Mouse (Mus musculus) stomach, embryonic 16.5 days (tissue): ENCODE measurements around the gene Lmod2. TPM values are rescaled to one million over a fixed set of nuclear protein-coding genes. Genes with fewer than 3 reads are reported as not detected.

Source experiments
- ATAC-seq: fragments of 200-750 bp; cut with Nextera tagmentation; 2 replicates; pipeline ENCODE4 v1.8.0; 2017; ENCODE audit warnings: moderate number of reproducible peaks, moderate TSS enrichment; ENCODE audit not compliant: insufficient read depth, low FRiP score
- H3K27ac ChIP-seq: fragments of 300-500 bp; sonication (generic); 2 replicates; pipeline ENCODE4 v1.5.1; 2014; ENCODE audit warnings: low read length
- H3K27me3 ChIP-seq: fragments of 300-500 bp; sonication (generic); 2 replicates; pipeline ENCODE4 v1.6.1; 2014; ENCODE audit warnings: low read length, control low read depth, mixed read lengths; ENCODE audit not compliant: control insufficient read depth, insufficient read depth
- H3K36me3 ChIP-seq: fragments of 300-500 bp; sonication (generic); 2 replicates; pipeline ENCODE4 v1.6.1; 2014; ENCODE audit warnings: low read length; ENCODE audit not compliant: control insufficient read depth, insufficient read depth
- H3K4me1 ChIP-seq: fragments of 300-500 bp; sonication (generic); 2 replicates; pipeline ENCODE4 v1.6.1; 2014; ENCODE audit warnings: low read length, control low read depth, mixed read lengths; ENCODE audit not compliant: control insufficient read depth, insufficient read depth
- H3K4me2 ChIP-seq: fragments of 300-500 bp; sonication (generic); 2 replicates; pipeline ENCODE4 v1.6.1; 2014; ENCODE audit warnings: low read depth, low read length, mixed read lengths
- H3K4me3 ChIP-seq: fragments of 300-500 bp; sonication (generic); replicated peaks from 2 replicates; pipeline ENCODE4 v1.5.1; 2014; ENCODE audit warnings: mild to moderate bottlenecking, low read length
- H3K9ac ChIP-seq: fragments of 300-500 bp; sonication (generic); 2 replicates; pipeline ENCODE4 v1.6.1; 2014; ENCODE audit warnings: low read length
- H3K9me3 ChIP-seq: fragments of 300-500 bp; sonication (generic); replicated peaks from 2 replicates; pipeline ENCODE4 v1.6.1; 2016; ENCODE audit warnings: low read length, control low read depth; ENCODE audit not compliant: control insufficient read depth
- WGBS: fragments of 180-500 bp; shearing (Covaris S2); extraction: QIAGEN DNeasy Blood & Tissue Kit; methylation state at CpG from one replicate; pipeline ENCODE4 v1.1.7; 2014; 5-methylcytosine and 5-hydroxymethylcytosine counted together
- polyA plus RNA-seq: library from polyadenylated mRNA; unstranded; fragments of >200 nt; fragmentation: Nextera tagmentation; extraction: Ambion mirVana; gene quantifications from 2 replicates; pipeline ENCODE4 v1.2.1, GENCODE M21; 2015

Lmod2 gene
- polyA plus RNA-seq, 1 experiment from 2014 or later: 1.9 TPM

GRCm38 (mm10) chr6:24642161-24642560, 44.6 kb downstream of the Lmod2 start:
- no peak for ATAC-seq
- Histone ChIP-seq H3K27ac (no peak overlapping the region), H3K9ac (no peak overlapping the region), H3K4me2 (no peak overlapping the region), H3K36me3 (no peaks in the 10 kb centered on the region), H3K27me3 (no peaks in the 10 kb centered on the region), H3K9me3 (no peaks in the 10 kb centered on the region), H3K4me3 (no peak overlapping the region), H3K4me1 (no peaks in the 10 kb centered on the region)
- WGBS: 91% methylated on average over 2 of the region's 2 CpGs

- no peaks in the 10 kb centered on the region for H3K4me1 ChIP-seq
- no peak overlapping the region for H3K4me3 ChIP-seq
- ATAC-seq: no peak
- no peak overlapping the region for H3K4me2 ChIP-seq
- H3K36me3 ChIP-seq: no peaks in the 10 kb centered on the region
- H3K27ac ChIP-seq: no peak overlapping the region
- no peaks in the 10 kb centered on the region for H3K9me3 ChIP-seq
- WGBS: 90% methylated on average over 3 of the region's 3 CpGs
- H3K27me3 ChIP-seq: no peaks in the 10 kb centered on the region
- no peak overlapping the region for H3K9ac ChIP-seq
These were observed 45.4 kb downstream of the Lmod2 start for GRCm38 (mm10) chr6:24642960-24643359.

- no peak overlapping the region for H3K9ac ChIP-seq
- no peak overlapping the region for H3K4me3 ChIP-seq
- 89% methylated on average over 6 of the region's 6 CpGs for WGBS
- H3K9me3 ChIP-seq: no peaks in the 10 kb centered on the region
- H3K4me1 ChIP-seq: peaks cover under 1% of the 10 kb centered on the region
- H3K27me3 ChIP-seq: no peaks in the 10 kb centered on the region
- H3K36me3 ChIP-seq: no peaks in the 10 kb centered on the region
- no peak overlapping the region for H3K4me2 ChIP-seq
- no peak overlapping the region for H3K27ac ChIP-seq
- ATAC-seq: no peak
These were observed 47.9 kb downstream of the Lmod2 start for GRCm38 (mm10) chr6:24645346-24646053.

- H3K4me3 ChIP-seq: no peak overlapping the region
- no peaks in the 10 kb centered on the region for H3K27me3 ChIP-seq
- ATAC-seq: no peak
- no peak overlapping the region for H3K4me2 ChIP-seq
- no peaks in the 10 kb centered on the region for H3K9me3 ChIP-seq
- H3K27ac ChIP-seq: no peak overlapping the region
- peaks cover 5% of the 10 kb centered on the region for H3K4me1 ChIP-seq
- H3K9ac ChIP-seq: no peak overlapping the region
- no peaks in the 10 kb centered on the region for H3K36me3 ChIP-seq
- 72% methylated on average over 4 of the region's 4 CpGs for WGBS
These were observed 49.6 kb downstream of the Lmod2 start for GRCm38 (mm10) chr6:24647103-24647691.

- ATAC-seq: no peak
- Histone ChIP-seq H3K4me1 (peaks cover 5% of the 10 kb centered on the region), H3K9me3 (no peaks in the 10 kb centered on the region), H3K9ac (no peak overlapping the region), H3K27ac (no peak overlapping the region), H3K4me3 (no peak overlapping the region), H3K27me3 (no peaks in the 10 kb centered on the region), H3K36me3 (no peaks in the 10 kb centered on the region), H3K4me2 (no peak overlapping the region)
- 77% methylated on average over 4 of the region's 4 CpGs for WGBS
These were observed 50.8 kb downstream of the Lmod2 start for GRCm38 (mm10) chr6:24648403-24648802.

GRCm38 (mm10) chr6:24650719-24651118, 53.2 kb downstream of the Lmod2 start:
- Histone ChIP-seq H3K4me3 (no peak overlapping the region), H3K9ac (no peak overlapping the region), H3K9me3 (no peaks in the 10 kb centered on the region; the same call in 1 of the 2 replicates), H3K27ac (no peak overlapping the region), H3K4me2 (no peak overlapping the region), H3K27me3 (no peaks in the 10 kb centered on the region), H3K36me3 (no peaks in the 10 kb centered on the region; the same call in 1 of the 2 replicates), H3K4me1 (peaks cover 5% of the 10 kb centered on the region)
- WGBS: 52% methylated on average over 3 of the region's 3 CpGs
- ATAC-seq: 0 out of 2 replicates have a peak, but pooled peaks have one; percentile 21

- peaks cover 10% of the 10 kb centered on the region for H3K4me1 ChIP-seq
These were observed 54.0 kb downstream of the Lmod2 start for GRCm38 (mm10) chr6:24651538-24651937.

More at GRCm38 (mm10) chr6:24651538-24651937, 54.0 kb downstream of the Lmod2 start:
- Histone ChIP-seq H3K4me2 (no peak overlapping the region), H3K4me3 (no peak overlapping the region), H3K27ac (no peak overlapping the region), H3K36me3 (no peaks in the 10 kb centered on the region; the same call in 1 of the 2 replicates), H3K27me3 (no peaks in the 10 kb centered on the region), H3K9me3 (no peaks in the 10 kb centered on the region; the same call in 1 of the 2 replicates), H3K9ac (no peak overlapping the region)
- WGBS: 66% methylated on average over 7 of the region's 7 CpGs
- ATAC-seq: no peak

Other genes with a start within 250 kb of the Lmod2 start
- gene Iqub, start 82.7 kb upstream of the Lmod2 start, polyA plus RNA-seq: 0.06 TPM in 1 of 2 replicates, not detected in the other
- 320 and 383 TPM in 2 replicates for gene Ndufa5, start 69.7 kb upstream of the Lmod2 start, polyA plus RNA-seq
- 0.10 TPM in 1 of 2 replicates, not detected in the other for gene Asb15, start 69.6 kb upstream of the Lmod2 start, polyA plus RNA-seq
- gene Wasl, start 67.2 kb downstream of the Lmod2 start, polyA plus RNA-seq: 54.3 and 55.5 TPM in 2 replicates
- not detected in 2 replicates for gene Hyal6, start 135.5 kb downstream of the Lmod2 start, polyA plus RNA-seq
- not detected in 2 replicates for gene Hyal4, start 150.6 kb downstream of the Lmod2 start, polyA plus RNA-seq
- not detected in 2 replicates for gene Spam1, start 193.4 kb downstream of the Lmod2 start, polyA plus RNA-seq